Mouse (Mus musculus) brain, embryonic 14.5 days (tissue): ENCODE data around the gene Pld3.

ENCODE experiments used
- CTCF ChIP-seq: fragments of 200-500 bp; IDR thresholded peaks from 2 replicates; pipeline ENCODE4 v1.5.1; 2012; ENCODE audit warnings: inconsistent platforms, mild to moderate bottlenecking, moderate library complexity, borderline replicate concordance; ENCODE audit not compliant: insufficient read depth, insufficient read length; ENCODE audit errors: extremely low read depth
- POLR2A ChIP-seq: fragments of 200-500 bp; IDR thresholded peaks from 2 replicates; pipeline ENCODE4 v1.6.1; 2012; ENCODE audit warnings: mild to moderate bottlenecking, inconsistent platforms, borderline replicate concordance; ENCODE audit not compliant: poor library complexity, insufficient read depth, insufficient read length, severe bottlenecking; ENCODE audit errors: extremely low read depth

- TF ChIP-seq CTCF: no peak; the same call in 1 of the 2 replicates
- peak; percentile 71; the same call in 1 of the 2 replicates for TF ChIP-seq POLR2A
Measured at GRCm38 (mm10) chr7:27507711-27508647, 45.0 kb downstream of the Pld3 start.
